Mouse (Mus musculus) olfactory bulb, adult 2 months (tissue): ENCODE results near the gene Ifnar2. TPM values are rescaled to one million over a fixed set of nuclear protein-coding genes. Genes with fewer than 3 reads are reported as not detected.

Source experiments
- H3K27ac ChIP-seq: fragments of 200-500 bp; 2 replicates; pipeline ENCODE4 v1.5.1; 2012; ENCODE audit warnings: low read depth, low read length; ENCODE audit not compliant: insufficient read depth
- H3K4me1 ChIP-seq: fragments of 200-500 bp; 2 replicates; pipeline ENCODE4 v1.6.1; 2012; ENCODE audit warnings: low read length; ENCODE audit not compliant: control insufficient read depth, insufficient read depth
- H3K4me3 ChIP-seq: fragments of 200-500 bp; 2 replicates; pipeline ENCODE4 v1.5.1; 2012; ENCODE audit warnings: mild to moderate bottlenecking, low read depth, low read length, moderate library complexity; ENCODE audit not compliant: insufficient read depth
- CTCF ChIP-seq: fragments of 200-500 bp; IDR thresholded peaks from 2 replicates; pipeline ENCODE4 v1.5.1; 2012; ENCODE audit warnings: low read depth, mild to moderate bottlenecking, low read length, moderate library complexity; ENCODE audit not compliant: insufficient read depth
- POLR2A ChIP-seq: fragments of 200-500 bp; IDR thresholded peaks from 2 replicates; pipeline ENCODE4 v1.6.1; 2012; ENCODE audit warnings: mild to moderate bottlenecking, low read depth, low read length, moderate library complexity; ENCODE audit not compliant: insufficient read depth
- WGBS: fragments of 180-500 bp; shearing (Covaris S2); methylation state at CpG from one replicate; pipeline ENCODE4 v1.1.7; 2018; 5-methylcytosine and 5-hydroxymethylcytosine counted together
- polyA plus RNA-seq: library from polyadenylated mRNA; stranded (reverse); fragments of >200 nt; gene quantifications from 2 replicates; pipeline ENCODE4 v1.2.4, GENCODE M21; 2012; ENCODE audit warnings: low replicate concordance; ENCODE audit not compliant: missing spikeins, insufficient read depth, insufficient read length

Ifnar2 gene
- polyA plus RNA-seq, 1 experiment = not detected

DNA sequence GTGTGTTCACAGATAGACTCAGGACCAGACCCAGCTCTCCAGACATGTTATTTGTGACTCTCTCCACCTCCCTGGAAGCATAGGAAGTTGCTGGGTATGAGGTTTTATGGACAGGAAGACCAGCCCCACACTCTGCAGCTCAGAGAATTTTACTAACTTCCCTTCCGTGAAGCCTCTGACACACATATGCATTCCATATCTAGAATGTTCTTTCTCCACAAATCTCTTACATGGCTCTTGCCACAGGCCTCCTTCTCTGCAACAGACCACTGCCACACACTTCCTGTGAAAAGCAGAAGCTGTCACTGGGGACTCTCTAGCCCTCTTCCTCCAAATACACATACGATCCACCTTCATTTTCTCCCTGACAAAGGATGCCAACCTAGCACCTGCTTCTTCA is 5.5 kb upstream of the Ifnar2 start:
- no peak overlapping the region for H3K4me3 ChIP-seq
- H3K4me1 ChIP-seq = no peaks in the 10 kb centered on the region
- TF ChIP-seq POLR2A (no peak), CTCF (no peak)
- 88% methylated on average over 2 of the region's 2 CpGs for WGBS
- no peak overlapping the region for H3K27ac ChIP-seq

DNA sequence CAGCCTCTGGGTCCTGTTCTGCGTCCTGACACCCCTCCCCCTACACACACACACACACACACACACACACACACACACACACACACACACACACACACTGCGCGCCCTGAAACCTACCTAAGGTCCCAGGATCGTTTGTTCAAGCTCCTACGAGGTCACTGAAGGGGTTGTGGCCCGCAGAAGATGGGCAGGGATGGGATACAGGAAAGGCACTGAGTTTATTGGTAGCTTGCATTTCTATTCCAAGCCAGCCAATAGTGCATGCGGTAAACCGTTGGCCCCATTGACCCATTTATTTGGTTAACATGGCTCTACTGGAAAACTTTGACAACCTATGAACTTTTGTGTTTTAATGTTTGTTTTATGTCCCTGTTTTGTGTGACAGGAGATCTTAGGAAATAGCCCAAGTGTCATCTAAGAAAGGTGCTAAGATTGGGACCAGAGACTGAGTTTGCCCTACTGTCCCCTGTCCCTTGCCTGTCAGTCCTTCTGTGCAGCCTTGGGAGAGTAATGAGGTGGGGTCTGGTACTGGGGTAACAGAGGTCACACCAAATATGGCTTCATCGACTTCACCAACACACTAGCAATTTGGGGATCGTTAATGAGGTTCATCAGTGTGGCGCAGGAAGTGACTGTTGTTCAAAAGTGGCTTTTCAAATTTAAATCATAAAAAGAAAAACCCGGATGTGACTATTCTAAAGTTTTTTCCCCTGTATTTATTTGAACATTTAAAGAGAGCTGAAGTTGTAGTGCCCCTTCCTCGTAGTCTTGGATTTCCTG is 1.1 kb downstream of the Ifnar2 start:
- peak overlapping the region; percentile 75 for H3K27ac ChIP-seq
- peaks cover 12% of the 10 kb centered on the region for H3K4me1 ChIP-seq
- H3K4me3 ChIP-seq = peak overlapping the region; percentile 78
- no peak for TF ChIP-seq CTCF
- no peak for TF ChIP-seq POLR2A
- WGBS = 25% methylated on average over 13 of the region's 13 CpGs

DNA sequence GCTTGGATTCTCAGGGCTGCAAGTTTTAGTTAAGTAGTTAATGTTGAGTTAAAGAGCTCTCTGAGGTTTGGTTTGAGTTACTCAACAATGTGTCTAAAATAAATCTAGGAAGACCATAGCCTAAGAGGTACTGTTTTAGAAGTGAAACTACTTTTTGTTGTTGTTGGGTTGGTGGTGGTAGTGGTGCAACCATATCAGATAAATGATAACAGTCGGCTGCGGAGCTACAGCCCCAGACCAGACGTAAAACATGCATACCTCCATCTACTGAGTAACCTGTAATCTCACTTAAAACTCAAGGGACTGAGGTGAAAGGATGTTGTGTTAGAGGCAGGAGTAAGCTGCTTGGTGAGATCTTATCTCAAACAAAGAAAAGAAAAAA is 1.7 kb downstream of the Ifnar2 start:
- peaks cover 12% of the 10 kb centered on the region for H3K4me1 ChIP-seq
- H3K4me3 ChIP-seq = no peak overlapping the region
- 92% methylated on average over 3 of the region's 3 CpGs for WGBS
- TF ChIP-seq CTCF (no peak), POLR2A (no peak)
- no peak overlapping the region for H3K27ac ChIP-seq

- TF ChIP-seq CTCF (no peak), POLR2A (no peak)
- H3K4me3 ChIP-seq = no peak overlapping the region
- no peak overlapping the region for H3K27ac ChIP-seq
- 58% methylated on average over 10 of the region's 10 CpGs for WGBS
- H3K4me1 ChIP-seq = peaks cover 12% of the 10 kb centered on the region
Measured at GRCm38 (mm10) chr16:91376701-91377100, 4.1 kb downstream of the Ifnar2 start.

- peaks cover 10% of the 10 kb centered on the region for H3K4me1 ChIP-seq
- no peak overlapping the region for H3K4me3 ChIP-seq
- no peak overlapping the region for H3K27ac ChIP-seq
- 58% methylated on average over 17 of the region's 17 CpGs for WGBS
- no peak for TF ChIP-seq CTCF
- TF ChIP-seq POLR2A = no peak
Measured at GRCm38 (mm10) chr16:91378431-91378986, 5.9 kb downstream of the Ifnar2 start.

DNA sequence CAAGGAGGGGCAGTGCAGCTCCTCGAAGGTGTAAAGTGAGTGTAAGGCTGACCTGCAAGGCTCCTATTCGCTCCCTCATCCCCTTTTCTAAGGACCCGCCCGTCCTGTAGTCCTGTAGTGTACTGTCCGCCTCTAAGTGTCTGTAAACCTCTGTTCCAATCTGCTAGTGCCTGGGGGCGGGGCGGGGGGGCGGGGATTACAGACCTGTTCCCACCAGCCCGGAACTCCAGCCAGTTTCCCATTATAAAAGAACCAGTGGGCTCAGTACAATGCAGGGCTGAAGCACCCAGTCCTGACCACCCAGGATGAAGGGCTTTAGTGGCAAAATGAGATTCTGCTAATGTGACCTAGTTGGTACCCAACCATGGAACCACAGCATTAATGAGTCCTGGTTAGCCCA is 6.4 kb downstream of the Ifnar2 start:
- TF ChIP-seq CTCF = no peak
- no peak for TF ChIP-seq POLR2A
- no peak overlapping the region for H3K4me3 ChIP-seq
- H3K4me1 ChIP-seq = peaks cover 9% of the 10 kb centered on the region
- H3K27ac ChIP-seq = peak overlapping the region; percentile 74; the same call in 1 of the 2 replicates
- WGBS = 28% methylated on average over 9 of the region's 9 CpGs

- H3K27ac ChIP-seq = peak overlapping the region; percentile 74; the same call in 1 of the 2 replicates
- no peak overlapping the region for H3K4me3 ChIP-seq
- WGBS = 47% methylated on average over 3 of the region's 3 CpGs
- TF ChIP-seq POLR2A (no peak), CTCF (no peak)
- peaks cover 9% of the 10 kb centered on the region for H3K4me1 ChIP-seq
Measured at GRCm38 (mm10) chr16:91379412-91379811, 6.8 kb downstream of the Ifnar2 start.

DNA sequence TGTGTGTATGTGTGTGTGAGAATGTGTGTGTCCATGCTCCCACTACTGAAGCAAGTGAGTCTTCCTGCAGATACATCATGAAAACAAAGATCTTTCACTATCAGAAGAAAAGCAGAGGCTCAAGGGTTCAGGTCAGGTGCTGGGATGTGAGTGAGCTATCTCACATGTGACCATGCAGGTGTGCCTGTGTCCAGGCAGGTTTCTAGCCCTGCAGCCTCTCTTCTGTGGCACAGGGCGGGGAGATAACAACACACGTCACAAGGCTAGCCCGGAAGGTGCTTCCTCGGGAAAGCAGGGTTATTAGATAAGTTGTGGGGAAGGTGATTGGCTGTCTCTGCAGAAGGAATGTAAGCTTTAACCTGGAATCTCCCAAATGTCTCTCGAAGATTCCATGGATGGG is 7.6 kb downstream of the Ifnar2 start:
- no peak overlapping the region for H3K27ac ChIP-seq
- no peak for TF ChIP-seq POLR2A
- TF ChIP-seq CTCF = no peak

GRCm38 (mm10) chr16:91381606-91382005 is 9.0 kb downstream of the Ifnar2 start:
- no peak overlapping the region for H3K27ac ChIP-seq
- TF ChIP-seq CTCF (no peak), POLR2A (no peak)
- WGBS = 90% methylated on average over 4 of the region's 4 CpGs
- peaks cover 6% of the 10 kb centered on the region for H3K4me1 ChIP-seq
- H3K4me3 ChIP-seq = no peak overlapping the region

More for the DNA sequence above, 7.6 kb downstream of the Ifnar2 start:
- H3K4me1 ChIP-seq = peaks cover 9% of the 10 kb centered on the region
- 87% methylated on average over 5 of the region's 5 CpGs for WGBS
- H3K4me3 ChIP-seq = no peak overlapping the region
